Mouse (Mus musculus) cerebellum, postnatal 36 days (tissue): Measurements from ENCODE around the gene Ubtf.

ENCODE experiments used
- DNase-seq, 2 experiments: peaks; one replicate each; pipeline ENCODE4 v3.0.0; 2021 to 2022; ENCODE audit warnings: mixed read lengths in 2 of 2

The Ubtf gene

DNA sequence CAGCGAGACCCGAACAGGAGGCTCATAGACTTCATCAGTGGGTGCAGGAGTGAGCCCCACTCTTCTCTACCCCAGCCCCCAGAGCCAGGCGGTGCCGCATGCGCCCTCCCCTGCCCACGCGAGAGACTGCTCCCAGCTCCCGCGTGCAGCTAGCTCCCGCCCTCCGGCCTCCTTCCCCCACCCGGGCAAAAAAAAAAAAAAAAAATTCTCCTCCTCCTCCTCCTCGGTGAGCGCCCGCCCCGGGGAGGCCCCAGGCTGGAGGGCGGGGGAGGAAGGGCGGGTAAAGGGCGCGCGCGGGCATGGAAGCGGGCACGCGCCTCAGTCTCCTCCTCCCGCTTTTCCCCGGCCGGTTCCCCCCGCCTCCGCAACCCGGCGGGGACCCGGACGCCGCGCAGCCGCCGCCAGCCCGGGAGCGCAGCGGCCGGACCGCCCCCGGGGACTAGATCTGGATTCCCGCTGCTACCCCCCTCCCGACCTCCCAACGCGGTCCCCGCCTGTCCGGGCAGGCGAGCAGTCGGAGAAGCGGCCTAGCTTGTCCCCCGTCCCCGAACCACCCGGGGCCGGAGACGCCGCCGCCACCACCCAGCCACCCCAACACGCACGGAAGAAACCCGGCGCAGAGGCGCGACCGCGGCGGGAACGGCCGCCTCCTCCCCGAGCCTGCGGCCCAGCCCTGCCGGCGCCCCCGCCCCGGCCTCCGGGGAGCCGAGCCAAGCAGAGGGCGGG is 2.8 kb downstream of the Ubtf start:
- peak; percentile 78 to 86 for DNase-seq

DNA sequence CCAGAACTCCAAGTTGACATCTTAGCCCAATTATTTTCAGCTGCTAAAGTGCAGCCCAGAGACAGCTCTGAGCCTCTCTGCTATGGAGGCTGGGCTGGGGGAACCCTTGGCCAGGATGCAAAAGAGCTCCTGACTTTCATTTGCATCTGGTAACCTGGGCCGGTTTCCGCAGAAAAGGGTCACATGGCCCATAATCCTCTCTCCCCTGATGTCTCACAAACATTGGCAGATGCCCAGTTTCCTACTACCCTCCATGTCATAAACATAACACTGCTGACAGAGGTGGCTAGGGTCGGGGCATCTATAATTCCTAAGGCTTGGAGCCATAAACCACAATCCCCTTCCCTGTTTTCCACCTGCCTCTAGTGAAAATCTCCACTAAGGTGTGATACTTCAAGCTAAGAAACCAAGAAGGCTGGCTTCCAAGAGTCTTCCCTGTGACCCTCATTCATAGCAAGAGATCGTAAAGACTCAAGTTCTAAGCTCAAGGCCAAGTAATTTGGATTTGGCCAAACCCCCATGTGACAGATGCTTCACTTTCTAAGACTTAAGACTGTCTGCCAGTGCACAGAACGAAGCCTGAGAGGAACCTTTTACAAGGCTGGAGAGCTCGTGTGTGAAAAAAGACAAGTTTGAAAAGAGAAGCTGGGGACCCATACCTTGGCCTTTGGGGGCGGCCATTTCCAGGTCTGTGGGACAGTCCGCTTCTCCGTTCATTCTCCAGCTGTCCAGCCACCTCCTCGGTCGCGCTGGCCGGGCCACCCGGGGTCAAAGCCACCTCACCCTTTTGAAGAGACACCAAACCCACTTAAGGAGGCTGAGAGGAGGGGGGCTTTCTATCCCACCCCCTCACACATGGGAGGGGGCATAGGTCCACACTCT is 3.6 kb downstream of the Ubtf start:
- peak in 1 of 2 experiments; percentile 38 for DNase-seq

DNA sequence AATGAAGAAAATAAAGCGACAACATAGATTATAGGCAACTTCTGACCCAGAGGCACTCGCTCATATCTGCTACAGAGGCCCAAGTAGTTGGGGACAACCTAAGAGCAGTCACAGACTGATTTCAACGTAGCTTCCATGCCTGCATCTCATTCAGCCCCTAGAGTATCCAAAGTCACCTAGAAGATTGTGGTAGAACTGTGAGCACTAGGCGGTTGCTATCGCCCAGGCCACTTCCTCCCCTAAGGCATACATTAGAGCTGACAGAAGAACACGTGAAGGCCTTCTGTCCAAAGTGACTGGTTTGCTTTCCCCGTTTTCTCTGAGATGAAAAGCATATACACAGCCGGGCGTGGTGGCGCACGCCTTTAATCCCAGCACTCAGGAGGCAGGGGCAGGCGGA is 5.2 kb downstream of the Ubtf start:
- no peak for DNase-seq

DNA sequence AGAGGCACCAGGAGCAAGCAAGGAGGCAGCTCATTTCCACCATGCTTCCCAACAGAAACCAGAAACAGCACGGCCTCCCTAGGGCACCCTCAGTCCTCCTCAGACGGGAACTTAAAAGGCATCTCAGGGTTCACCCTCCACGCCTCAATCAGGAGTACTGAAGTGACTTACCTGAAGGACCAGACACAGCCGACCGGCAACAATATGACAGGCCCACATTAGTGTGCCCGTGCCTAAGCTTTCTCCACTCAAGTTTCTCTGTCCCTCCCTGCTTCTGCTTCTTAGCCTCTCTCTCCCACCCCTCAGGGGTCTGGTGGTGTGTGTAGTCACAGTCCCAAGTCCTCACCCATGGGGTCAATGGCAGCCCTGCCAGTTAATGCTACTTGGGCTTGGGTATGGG is 7.0 kb downstream of the Ubtf start:
- no peak for DNase-seq

DNA sequence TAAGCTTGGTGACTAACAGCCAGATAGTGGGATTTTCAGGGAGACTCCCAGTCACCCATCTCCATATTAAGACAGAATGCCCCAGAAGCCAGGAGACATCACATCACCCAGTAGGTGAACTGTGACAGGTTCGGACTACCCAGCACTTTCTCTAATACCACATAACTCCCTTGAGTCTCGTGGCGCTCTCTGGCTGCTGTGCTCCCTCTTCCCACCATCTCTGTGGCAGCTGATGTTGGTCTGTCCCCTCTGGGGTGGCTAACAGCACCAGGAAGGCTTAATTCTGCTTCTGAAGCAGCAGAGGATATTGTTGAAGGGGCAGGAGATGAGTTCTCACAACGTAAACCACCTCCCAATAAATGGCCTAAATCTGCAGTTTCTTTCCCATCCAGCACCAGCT is 7.6 kb downstream of the Ubtf start:
- no peak for DNase-seq

DNA sequence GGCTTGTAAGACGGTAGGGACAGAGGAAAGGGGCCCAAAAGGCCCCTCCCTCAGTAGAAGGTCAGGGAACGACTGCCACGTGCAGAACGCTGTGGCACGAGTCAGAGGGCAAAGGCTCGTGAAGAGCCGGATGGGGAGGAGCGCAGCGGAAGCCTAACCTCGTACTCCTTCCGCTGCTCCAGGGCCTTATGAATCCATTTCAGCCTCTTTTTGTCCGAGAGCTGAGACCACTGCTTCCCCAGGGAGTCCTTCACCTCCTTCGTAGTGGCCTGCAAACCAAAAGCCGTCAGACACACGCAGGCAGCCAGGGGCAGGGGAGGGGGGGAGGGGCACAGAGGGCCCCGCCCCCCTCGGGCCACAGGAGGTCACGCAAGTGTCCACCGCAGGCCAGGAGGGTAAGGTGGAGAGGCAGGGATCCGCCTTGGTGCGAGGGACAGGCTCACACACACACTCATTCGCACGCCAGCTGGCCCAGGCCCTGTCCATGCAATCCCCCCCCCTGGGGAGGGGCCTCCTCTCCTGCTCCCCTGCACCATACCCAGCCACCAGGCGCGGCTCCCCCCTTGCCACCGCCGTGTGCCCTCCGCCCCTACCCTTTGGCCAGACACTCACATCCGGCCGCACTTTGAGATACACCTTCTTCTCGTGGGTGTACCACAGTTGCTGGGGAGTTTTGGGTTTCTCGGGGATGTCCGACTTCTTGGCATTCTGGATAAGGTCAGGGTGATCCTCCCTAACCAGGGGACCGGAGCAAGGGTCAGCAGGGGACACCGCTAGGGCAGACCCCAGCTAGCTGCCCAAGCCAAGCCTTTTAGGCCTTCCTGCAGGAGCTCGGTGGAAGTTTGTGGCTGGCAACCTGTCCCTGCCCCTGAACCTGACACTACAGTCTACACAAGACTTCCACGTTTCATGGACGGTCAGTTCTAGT is 8.5 kb downstream of the Ubtf start:
- DNase-seq: no peak

DNA sequence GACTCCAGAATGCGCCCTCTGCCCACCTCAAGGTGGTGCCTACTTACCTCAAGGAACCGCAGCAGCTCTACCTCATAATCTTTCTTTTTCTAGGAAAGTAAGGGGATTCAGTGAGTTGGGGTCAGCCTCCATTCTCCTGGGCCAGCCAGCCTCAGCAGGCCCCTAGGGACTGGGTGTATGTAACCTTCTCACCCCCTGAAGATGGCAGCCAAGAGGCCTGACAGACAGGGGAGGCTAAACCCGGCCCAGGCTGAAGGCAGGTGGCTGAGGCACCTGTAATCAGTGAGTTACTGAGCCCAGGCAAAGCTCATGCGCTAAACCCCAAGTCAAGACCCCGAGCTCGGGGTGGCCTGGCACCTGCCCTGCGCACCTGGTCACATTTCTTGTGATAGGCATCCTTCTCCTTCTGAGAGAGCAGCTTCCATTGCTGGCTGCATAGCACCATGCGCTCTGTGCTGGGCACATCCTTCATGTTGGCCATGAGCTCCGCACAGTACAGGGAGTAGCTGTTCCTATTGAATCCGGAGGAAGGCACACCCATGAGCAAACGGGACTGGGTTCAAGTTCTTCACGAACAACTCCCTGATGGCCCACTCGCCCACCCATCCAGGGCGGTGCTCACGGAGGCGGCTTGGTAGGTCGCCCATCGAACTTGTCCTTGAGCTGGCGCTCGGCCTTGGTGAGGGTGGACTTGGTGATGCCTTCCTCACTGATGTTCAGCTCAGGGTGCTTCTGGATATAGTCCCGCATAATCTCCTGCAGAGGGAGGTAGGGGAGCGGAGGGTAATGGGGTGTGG is 9.5 kb downstream of the Ubtf start:
- no peak for DNase-seq

DNA sequence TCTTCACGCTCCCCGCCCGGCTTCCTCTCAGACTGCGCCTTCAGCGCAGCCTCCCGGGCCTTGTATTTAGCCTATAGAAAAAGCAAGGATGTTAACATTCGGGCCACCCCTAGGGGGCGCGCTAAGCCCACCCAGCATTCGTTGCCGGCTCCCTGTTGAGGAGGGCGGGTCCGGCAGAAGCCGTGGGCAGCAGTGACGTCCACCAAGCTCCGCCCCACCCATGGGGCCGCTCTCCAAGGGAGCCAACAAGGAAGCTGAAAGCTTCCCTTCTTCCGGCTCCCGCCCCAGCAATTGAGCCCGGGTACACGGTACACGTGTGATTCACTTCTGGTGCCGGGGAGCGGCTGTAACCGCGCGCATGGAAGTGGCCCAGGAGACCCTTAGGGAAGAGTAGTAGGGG is 10.6 kb downstream of the Ubtf start:
- peak; percentile 96 for DNase-seq

DNA sequence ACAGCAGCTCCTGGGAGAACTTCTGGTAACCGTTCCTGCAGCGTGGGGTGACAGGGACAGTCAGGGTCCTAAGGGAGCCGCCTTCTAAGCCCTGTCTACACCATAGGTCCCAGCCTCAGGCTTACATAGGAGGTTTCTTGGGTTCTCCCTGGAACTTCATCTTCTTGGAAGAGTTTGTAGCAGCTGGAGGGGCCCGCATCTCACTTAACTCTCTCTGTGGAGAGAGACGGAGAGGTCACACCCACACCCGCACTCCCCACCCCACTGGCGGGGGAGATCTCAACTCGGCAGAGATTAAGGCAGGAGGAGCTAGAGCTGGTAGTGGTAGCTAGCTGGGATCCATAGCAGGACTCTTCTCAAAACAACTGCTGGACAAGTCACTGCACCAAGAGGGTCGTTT is 11.4 kb downstream of the Ubtf start:
- no peak for DNase-seq

DNA sequence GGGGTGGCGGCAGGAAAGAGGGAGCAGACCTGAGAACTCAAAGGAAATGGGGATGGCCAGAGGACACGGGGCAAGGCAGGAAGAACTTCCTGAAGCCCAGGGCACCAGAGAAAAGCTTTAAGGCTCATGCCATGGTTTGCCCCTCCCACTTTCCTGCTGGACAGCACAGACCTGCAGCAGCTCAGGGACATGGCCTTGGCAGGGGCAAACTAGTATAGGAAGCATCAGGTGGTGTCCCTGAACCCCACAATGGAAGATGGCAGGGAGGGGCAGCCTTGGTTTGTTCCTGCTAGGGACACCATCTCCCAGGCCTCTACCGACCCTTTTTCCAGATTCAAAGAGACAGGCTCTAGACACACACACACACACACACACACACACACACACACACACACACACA is 14.2 kb downstream of the Ubtf start:
- no peak for DNase-seq

DNA sequence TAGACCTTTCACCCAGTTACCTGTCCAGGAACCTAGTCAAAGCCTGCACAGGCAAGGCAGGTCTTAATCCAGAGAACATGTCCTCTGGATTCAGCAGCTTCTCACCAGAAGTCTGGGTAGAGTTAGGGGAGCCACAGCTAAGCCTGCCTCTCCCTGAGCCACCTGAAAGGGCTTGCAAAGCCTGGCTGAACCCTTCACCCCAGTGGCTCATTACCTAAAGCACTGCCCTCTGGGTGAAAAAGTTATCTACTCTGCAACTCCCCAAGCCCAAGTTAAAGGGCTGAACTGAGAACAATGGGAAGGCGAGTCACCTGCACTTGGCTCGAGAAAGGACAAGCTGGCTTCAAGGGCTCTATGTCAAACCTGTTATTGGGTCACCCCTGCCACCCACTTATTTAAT is 15.4 kb downstream of the Ubtf start:
- no peak for DNase-seq

DNA sequence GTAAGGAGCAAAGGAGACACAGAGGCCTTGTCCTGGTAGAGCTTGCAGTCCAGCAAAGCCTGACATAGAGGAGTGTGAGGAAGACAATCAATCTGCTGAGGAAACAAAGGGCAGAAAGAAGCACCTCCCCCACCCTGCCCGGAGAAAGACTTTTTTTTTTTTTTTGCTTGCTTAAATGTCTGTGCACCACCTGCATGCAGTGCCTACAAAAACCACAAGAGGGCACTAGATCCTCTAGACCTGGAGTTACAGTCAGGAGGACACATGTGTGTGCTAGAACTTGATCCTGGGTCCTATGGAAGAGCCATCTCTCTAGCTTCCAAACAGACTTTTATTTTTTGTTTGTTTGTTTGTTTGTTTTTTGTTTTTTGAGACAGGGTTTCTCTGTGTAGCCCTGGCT is 19.7 kb downstream of the Ubtf start:
- DNase-seq: peak; percentile 60 to 71

DNA sequence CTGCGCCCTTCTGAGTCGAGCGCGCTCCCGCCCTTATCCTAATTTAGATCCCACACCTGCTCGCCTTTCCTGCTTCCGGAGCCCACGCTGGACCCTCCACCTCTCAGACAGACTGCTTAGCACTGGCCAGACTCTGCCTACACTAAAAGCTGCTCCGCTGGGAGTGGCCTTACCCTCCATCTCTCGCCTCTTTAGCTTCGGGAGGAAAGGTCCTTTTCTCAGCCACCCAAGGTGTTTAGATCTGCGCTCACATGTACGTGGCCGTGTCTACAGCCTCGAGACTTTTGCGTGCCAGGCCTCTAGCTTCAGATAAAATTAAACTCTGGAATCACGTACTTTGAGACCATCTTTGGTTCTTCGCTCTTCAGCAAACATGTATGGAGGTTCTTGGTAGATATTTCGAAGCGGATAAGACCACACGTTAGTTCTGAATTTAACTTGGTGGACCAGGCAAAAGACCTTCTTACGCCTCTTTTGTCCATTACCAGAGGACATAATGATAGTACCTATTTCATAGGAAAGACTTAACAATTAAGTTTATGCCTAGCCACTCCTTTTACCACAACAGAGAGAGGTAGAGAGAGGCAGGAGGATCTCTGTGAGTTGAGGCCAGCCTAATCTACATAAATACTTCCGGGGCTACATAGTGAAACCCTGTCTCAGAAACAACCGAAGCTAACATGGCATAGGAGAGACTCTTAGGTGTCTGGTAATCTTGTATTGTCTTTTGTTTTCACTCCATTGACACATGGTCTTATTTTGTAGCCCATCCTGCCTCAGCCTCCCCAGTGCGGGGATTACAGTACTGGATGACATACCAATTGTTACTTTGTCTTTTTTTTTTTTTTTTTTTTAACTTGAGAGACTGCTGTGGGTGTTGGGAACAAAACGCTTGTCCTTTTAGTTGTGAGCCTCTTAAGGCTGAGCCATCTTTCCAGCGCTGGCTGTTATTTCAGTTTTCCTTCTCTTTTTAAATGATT is 21.7 kb downstream of the Ubtf start:
- no peak for DNase-seq

DNA sequence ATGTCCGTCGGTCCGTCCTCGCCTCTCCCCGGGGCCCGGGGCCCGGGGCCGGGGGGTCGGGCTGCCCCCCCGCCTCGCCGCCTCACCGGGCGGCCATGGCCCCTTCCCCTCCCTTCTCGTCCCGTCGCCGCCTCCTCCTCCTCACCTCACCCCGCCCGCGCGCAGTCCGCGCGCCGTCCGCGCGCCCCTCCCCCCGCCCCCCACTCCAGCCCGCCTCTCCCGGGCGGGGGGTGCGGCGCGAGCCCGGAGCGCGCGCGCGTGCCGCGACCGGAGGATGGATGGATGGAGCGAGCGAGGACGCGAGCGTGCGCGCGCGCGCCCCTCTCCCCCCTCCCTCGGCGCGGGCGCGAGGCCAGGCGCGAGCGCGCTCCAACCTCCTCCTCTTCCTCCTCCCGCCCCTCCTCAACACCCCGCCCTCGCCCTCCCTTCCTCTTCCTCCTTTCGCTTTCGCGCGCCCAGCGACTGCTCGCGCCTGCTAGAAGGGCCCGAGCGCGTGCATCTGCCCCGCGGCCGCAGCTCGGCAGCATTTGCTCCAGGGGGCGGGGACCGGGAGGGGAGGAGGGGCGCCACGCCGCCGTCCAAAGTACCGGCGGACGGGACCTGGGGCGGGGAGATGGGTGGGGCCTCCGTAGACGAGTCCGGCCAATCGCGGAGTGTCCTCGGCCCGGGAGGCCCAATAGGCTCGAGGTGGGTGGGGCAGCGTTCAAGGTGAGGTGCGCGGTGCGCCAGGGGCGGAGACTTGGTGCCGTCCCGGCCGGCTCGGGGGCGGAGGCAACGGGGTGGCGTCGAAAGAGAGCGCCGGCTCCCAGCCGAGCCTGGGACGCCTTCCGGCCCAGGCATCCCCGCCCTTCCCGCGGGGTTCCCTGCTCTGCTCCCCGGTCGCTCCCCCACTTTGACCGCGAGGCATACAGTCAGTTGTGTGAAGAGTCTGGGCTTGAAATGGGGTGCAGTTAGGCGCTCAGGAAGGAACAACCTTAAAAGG is 22.8 kb downstream of the Ubtf start, which contains the start of gene Atxn7l3:
Atxn7l3 (minus strand) TSS at position 141 of the 982 bp plus-strand sequence.
- peak; percentile 95 to 99 for DNase-seq

DNA sequence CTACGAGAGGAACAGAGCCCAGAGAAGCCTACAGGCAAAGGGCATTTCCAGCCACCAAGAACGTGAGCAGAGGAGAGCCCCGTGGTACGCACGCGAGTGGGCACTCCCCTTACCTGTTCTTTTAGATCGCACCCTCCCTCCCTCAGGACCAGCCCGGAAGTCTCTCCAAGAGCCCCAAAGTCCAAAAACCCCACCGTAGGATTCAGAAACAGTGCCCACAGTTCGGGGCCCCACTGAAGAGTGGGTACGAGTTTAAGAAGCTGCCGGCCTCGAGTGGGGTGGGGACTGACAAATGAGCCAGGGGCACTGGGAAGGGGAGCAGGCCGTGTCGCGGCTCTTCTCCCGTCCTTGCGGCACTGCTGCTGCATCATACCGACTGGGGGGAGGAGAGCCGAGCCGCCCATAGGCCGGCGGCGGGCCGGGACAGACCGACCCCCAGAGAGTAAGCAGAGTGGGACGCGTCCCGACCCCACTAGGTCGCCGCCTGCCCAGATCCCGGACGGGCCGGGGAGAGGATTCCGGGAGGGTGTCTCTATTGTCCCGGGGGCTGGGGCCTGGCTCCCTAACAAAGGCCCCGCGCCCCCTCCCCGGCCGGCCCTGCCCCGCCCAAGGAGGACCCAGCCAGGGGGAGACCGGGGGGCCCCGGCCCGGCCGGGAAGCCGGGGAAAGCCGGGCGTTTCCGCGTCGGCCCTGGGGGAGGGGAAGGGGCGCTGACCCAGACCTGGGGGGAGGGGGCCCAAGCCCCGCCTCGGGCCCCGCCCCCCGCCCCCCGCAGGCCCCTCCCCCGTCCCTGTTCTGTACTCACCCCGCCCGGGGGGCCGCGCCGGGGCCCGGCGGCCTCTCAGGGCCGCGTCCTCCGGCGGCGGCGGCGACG is 23.7 kb downstream of the Ubtf start:
- peak in 1 of 2 experiments; percentile 41 for DNase-seq

DNA sequence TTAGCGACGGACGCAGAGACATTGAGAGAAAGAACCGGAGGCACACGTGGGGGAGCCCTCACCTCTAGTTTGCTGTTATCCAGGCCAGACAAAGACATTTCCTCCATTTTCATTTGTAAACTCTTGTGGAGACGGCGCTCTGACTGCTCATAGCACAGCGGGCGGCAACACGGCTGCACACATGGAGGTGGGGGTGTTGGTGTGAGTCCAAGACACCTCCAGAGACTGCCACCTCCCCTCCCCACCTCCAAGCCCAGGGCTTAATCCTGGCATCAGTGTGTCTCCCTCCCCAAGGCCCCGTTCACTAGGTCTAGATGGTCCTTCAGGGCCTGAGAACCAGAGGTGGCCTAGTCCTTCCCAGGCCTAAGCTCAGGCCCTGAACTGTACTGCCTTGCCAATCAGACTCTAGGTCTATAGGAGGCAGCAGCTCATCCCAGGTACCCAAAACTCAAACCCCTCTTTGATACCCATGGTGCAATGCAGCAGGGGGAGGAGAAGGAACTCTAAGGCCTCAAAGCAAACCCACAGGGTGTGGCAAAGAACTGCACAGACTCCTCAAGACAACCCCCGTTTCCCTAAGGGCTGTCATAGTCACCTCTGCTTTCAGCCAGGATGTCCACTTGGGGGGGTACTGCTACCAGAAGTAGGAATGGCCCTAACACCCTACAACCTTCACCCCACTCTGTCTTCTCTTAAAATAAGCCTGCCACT is 24.5 kb downstream of the Ubtf start:
- DNase-seq: peak in 1 of 2 experiments; percentile 36

DNA sequence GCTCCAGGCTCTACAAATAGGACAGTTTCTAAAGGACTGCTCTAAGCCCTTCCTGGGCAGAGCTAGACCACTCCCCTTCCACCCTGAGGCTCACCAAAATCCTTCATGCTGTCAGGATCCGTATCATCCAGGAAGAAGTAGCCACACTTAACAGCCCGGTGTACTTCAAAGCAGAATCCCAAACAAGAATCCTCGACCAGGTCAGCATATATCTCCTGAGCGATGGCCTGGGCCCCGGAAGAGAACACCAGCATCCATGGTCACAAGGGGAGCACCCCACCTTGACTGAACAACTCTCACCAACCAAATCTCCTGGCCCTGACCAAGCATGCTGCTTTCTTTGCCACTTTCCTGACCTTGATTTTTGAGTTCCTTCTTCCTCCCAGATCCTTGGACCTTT is 25.1 kb downstream of the Ubtf start:
- no peak for DNase-seq

DNA sequence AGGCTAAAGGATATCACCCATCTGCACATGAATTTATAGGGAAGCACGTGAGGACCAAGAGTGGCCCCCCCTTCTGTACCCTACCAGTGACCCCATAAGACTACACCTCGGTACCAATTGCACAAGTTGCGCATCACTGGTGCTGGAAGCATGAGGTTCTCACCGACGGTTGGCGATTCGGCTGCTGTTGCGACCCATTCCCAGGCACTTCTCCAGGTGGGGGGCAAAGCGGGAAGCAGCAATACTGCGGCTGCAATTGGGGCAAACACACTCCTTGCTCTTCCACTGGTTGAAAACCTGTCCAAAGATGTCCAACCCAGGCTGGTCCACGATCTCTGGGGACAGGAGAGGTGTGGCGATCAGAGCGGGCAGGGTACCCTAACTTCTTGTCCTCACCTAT is 25.6 kb downstream of the Ubtf start:
- no peak for DNase-seq
